Mouse (Mus musculus) brain, embryonic 14.5 days (tissue): ENCODE results near the gene Polg.

ENCODE experiments used
- CTCF ChIP-seq: fragments of 200-500 bp; IDR thresholded peaks from 2 replicates; pipeline ENCODE4 v1.5.1; 2012; ENCODE audit warnings: inconsistent platforms, mild to moderate bottlenecking, moderate library complexity, borderline replicate concordance; ENCODE audit not compliant: insufficient read depth, insufficient read length; ENCODE audit errors: extremely low read depth
- POLR2A ChIP-seq: fragments of 200-500 bp; IDR thresholded peaks from 2 replicates; pipeline ENCODE4 v1.6.1; 2012; ENCODE audit warnings: mild to moderate bottlenecking, inconsistent platforms, borderline replicate concordance; ENCODE audit not compliant: poor library complexity, insufficient read depth, insufficient read length, severe bottlenecking; ENCODE audit errors: extremely low read depth

GRCm38 (mm10) chr7:79470718-79471117, 4.6 kb upstream of the Polg start:
- TF ChIP-seq POLR2A, result no peak
- TF ChIP-seq CTCF, result no peak
